Mouse (Mus musculus): ENCODE measurements around the gene Cdk5r2.

Cdk5r2 gene

DNA sequence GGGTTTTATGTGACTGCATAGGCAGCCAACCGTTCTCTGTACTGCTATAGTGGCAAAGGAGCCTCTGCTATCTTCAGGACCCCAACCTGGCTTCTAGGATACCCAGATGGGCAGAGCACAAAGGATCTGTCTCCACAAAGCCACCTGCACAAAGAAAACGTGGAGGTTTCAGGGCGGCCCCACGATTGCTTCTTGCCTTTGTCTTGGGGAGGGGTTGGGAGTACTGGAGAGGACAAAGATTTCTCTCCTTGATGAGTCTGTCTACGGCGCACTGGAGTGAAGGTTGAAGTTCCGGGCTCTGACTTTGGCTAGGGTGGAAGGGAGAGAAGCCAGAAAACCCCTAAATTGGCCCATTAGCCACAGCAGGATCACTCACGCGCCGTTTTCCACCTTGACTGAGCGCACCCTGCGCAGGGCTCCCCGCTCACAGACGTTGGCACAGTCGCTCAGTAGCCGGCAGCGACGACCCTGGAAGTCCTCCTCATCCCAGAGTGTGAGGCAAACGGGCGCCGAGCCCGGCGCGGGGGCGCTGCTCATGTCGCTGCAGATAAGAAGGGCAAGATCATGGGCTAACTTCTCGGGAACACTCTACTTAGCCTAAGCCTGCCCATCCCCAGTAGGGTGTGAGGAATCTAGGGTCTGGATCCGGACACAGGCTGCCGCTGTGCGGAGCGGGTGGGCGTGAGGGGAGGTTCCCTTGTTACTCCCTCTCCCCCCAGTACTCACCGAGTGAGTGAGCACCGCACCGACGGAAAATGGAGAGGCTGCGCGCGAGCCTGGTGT is 37.8 kb downstream of the Cdk5r2 start:
- no peak for DNase-seq (ENCODE audit: low spot score)

DNA sequence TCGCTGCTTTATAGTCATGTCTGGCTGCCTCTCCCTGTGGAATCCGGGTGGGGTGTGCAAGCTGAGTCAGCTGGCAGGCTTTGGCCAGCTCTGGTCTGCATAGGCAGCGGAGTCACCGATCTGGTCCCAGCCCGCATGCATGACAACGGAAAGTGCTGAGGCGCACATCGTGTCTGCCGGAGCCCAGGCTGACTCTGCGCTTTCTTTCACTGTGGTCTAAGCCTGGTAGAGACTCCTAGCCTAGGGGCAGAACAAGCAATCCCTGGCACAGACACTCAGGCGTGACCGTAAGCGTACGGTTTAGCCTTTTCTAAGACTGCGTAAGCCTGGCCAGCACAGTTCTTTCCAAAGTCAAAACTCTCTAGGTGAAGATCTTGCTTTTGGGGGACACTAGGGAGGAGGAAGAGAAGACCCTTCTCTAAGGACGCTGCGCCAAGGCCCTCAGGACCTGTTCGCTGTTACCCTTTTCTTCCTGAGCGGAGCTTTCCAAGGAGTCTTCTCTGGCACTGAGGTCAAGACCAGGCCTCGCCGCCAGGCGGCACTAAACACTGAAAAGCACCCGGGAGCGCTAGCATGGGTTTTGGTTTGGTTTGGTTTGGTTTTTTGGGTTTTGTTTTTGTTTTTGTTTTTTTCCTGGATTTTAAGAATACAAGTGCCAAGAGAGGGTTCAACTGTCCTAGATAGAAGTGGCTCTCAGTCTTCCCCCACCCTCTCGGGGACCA is 38.6 kb downstream of the Cdk5r2 start, which contains the start of gene Cryba2:
Gene Cryba2 (minus strand): TSS at position 10 of the 722 bp plus-strand sequence.
- no peak for DNase-seq (ENCODE audit: low spot score)

DNA sequence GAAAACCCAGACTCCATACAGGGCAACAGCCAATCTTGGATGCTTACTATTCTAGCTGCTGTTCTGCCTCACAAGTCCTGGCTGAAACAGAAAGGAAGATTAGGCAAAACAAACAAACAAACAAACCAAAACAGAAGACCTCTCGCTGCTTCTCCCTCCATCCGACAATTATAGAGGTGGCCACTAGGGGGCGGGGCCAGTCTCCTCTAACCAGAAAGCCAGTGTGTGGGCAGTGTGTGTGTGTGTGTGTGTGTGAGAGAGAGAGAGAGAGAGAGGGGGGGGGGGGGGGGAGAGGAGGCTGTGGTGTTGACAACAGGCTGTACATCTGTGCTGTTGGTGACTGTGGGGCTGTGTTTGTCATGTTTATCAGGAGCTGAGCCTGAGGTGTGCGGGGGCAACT is 40.2 kb downstream of the Cdk5r2 start:
- peak; percentile 13 for DNase-seq (ENCODE audit: low spot score)

DNA sequence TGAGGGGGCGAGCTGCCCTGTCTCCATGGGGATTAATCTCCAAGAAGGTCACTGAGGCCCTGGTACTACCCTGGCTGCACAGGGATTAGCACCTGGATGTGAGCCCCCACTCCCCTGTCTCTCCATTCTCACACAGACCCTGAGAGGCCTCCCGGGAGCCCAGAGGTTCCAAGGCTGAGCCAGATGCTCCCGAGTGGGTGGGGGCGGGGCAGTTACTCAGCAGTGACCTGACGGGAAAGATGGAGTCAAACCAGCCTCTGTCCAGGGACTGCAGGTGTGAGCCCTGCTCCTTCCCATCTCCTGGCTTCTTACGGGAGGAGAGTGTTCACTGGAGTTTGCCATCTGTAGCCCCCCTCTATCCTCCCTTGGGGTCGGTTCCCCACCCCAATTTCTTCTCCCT is 43.2 kb downstream of the Cdk5r2 start:
- DNase-seq (ENCODE audit: low spot score): no peak

DNA sequence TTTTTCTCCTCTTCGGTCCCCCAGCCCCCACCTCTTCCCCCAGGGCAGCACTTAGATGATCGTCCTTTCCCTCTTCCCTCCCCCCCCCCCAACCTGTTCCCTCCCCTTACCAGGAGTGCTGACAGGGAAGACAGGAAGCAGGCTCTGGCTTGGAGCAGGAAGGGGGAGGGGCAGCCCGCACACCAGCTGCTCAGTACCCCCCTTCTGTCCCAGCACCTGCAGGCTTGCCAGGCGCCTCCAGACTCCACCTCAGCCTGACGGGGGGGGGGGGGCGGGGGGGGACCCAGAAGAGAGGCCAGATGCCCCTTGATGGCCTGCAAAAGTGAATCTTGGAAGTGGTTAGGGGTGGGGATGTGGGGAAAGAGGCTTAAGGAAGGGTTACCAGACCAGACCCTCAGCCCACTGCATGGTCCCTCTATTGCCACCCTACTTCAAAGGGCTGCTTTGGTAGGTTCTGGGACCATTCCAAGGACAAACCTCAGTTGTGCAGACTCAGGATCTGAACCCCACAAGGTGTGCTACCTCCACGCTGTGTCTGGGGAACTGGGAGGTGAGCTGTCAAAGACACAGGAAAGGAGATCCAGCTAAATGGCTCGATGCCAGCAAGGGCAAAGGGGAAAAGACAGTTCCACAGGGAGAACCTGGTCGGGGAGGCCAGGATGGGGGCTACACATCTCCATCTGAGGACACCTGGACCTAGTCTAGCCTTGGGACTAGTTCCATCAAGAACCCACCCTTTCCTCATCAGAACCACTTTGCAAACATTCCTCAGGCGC is 44.1 kb downstream of the Cdk5r2 start:
- no peak for DNase-seq (ENCODE audit: low spot score)

DNA sequence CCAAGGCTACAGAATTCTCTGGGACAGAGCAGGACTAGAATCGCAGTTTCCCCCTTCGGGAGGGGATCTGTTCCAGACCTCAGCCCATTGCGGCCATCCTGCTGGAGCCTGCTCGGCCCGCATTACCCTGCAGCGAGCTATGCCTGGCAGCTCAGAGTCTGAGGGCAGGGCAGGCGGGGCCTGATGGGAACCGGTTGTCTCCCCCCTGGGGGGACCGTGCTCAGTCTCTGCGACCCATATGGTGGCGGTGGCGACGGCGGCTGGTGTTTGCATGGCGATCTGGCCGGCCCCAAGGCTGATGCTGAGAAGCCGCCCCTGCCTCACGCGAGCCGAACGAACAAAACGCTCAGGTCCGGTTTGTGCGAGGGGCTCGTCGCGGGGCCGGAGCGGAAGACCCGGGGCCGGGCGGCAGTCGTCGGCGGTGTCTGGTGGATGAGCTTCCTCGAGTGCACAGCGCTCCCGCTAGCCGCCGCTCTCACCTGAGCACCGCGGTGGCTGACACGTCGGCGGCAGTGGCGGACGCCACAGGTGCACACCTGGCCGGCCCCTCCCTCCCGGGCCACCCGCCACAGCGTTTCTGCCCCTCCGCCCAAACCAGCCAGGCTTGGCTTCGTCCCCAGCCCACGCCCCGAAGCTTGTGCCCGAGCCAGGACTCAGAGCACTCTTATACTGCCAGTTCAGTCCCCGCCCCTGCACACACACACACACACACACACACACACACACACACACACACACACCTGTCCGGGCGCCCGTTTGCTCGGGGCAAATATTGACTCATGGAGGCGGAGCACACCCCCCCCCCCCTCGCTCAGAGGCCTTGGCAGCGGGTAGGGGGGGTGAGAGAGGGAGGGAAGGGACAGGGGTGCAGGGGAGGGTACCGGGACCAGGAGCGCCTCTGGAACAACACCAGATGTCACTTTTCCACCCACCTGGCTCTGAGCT is 45.9 kb downstream of the Cdk5r2 start:
- no peak for DNase-seq (ENCODE audit: low spot score)

DNA sequence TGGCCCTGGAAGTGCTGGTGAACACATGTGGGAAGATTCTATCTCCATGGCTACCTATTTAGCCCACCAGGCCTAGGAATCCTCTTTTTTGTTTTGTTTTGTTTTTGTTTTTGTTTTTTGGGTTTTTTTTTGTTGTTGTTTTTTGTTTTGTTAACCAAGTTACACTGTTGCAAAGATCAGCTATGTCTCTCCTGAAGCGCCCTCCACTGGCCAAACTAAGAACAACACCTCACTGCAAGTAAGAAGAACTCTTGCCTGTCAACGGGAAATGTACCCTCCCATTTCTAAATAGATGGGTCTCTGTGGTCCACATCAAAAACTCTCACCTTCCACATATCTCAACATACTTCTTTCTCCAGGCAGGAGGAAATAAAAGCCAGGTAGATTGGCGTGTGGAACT is 47.0 kb downstream of the Cdk5r2 start:
- DNase-seq (ENCODE audit: low spot score): peak; percentile 13

DNA sequence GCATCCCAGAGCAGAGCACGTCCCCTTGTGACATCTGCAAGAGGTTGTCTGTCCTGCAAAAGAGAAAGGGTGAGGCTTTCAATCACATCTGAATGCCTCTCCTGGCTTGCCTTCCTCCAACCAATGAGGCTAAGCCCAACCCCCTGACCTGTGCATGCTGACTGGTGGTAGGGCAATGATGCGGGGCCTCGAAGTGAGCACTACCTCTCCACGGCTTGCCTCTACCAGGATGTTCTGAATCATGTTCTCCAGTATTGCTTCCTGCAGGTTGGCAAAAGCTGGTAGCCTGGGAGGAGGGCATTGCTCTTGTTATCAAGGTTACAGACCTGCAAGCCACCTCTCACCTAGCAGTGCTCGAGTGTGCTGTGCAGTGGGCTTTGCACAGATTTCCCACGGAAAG is 47.5 kb downstream of the Cdk5r2 start:
- DNase-seq (ENCODE audit: low spot score): no peak
